Mouse (Mus musculus) kidney, adult 18-20 months (tissue): ENCODE measurements at regions not wholly inside any gene's neighbourhood (a gene's known extent, or its start where the extent isn't known, plus 50 kb on each side); places are given as distances from the start of the nearest gene placed in this dataset.

ENCODE experiments used
- DNase-seq: peaks from one replicate; pipeline ENCODE4 v3.0.0; 2021

DNA sequence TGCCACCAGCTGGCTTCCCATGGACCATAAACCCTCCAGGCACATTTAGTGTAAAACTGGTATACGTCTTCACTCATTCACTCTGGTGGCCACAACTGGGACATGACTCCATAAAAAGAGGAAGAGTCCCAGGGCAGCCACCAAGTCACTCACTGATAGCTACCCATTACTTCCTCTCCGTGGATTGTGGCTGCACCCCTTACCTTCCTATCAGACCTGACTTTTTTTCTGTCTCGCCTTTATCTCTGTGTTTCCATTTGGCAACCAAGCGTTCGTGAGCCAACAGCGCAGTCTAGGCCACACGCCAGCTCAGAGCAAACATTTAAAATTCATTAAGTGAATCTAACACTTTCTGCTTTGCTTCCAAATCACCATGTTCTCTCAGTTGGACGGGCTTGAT is 53.9 kb upstream of the Slc44a1 start:
- DNase-seq: no peak

DNA sequence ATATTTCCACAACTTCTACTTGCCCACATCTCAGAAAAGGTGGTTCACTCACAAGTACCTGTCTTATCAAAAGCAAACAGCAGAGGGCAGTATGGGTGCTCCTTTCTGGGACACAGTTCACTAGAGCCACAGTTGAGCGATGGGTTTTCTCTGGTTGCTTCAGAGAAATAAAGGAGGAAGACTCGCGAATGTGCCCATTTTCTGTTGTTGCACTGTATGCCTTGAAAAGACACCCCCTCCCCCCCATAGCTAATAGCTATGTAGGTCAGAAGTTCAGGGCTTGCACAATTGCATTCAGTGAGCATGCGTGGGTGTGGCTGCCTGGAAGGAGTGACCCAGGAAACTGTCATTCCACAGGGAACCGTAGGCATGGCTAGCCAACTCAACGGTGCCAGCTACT is 55.5 kb upstream of the Slc44a1 start:
- peak; percentile 65 for DNase-seq

DNA sequence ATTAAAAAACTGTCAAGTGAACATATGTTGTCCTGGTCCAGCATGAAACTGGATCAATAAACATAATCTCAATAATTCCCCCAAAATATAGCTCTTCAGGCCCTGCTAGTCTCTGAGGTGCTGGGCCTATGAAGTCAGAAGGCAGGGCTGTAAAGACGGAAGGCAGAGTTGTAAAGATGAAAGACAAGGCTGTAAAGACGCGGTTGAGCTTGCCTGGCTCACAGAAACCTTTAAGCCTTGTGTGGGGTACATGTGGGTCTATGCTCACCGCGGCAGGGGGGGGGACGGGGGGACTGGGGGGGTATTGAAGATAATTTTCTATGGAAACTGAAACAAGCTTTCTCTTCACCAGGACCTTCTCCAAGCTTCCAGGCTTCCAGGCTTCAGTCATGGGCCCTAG is 56.1 kb upstream of the Slc44a1 start:
- DNase-seq: no peak

DNA sequence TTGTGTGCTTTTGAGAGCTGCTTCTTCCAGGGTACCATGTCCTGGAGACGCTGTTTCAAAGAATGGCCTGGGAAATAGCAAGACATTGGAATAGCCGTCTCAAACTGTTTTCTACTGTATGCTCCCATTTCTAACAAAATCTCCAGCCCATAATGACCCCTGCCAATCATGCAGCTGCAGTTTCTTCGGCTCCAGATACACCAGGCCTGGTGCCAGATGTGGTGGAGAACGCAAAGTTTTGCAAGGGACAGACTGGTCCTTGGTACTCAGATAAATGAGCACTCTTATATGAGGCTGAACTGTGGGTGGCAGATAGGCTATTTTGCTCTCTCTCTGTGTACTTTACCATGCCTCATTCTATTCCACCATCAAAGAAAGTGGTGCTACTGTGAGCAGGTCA is 58.2 kb upstream of the Slc44a1 start:
- no peak for DNase-seq

DNA sequence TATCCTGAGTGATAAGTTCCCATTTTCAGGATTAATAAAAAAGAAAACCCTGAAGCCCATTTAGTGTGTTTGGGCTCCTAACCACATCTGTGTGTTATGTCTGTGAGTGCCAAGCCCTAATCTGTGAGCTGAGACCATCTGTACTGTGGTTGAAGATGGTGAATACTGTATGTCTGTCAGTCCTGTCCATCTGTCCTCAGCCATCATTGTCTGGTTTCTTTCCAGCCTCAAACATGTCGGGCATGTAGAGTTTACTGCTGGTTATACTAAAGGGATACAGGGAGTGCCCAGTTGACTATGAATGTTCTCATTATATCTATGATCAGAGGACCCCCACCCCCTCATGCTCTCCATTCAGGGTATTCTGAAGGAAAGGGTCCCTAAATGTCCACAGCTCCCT is 60.4 kb upstream of the Slc44a1 start:
- no peak for DNase-seq

DNA sequence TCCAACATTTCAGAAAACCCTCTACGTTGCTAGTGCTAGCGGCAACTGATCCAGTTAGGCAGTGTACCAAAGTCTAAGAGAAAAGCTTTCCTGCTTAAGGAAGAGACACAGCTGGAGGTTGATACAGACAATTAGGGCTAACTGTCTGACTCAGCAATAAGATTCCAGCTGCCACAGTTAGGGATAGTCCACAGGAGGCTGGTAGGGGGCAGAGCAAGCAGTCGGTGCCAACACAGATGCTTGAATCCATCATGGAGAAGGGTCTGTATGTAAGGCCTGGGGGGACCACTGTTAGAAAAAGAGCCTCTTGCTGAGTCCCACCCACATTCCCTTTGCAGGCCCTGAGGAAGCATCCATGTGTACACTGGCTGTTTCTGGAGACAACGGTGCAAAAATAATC is 63.2 kb upstream of the Slc44a1 start:
- DNase-seq: no peak

DNA sequence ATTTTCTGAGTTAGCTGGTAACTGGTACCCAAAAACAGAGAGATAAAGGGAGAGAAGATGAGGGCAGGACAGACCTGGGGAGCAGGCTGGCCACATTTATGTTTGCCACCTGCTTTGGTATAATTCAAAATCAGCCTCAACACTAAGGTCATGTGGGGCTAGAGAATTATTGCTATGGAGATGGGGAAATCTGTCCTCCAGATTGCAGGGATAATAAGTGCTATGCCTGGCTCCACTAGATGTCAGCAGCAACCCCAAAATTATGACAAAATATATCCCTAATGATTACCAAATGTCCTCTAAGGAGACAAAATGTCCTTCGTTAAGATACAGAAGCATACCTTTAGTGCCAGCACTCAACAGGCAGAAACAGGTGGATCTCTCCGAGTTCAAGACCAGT is 83.8 kb upstream of the Slc44a1 start:
- DNase-seq: no peak

DNA sequence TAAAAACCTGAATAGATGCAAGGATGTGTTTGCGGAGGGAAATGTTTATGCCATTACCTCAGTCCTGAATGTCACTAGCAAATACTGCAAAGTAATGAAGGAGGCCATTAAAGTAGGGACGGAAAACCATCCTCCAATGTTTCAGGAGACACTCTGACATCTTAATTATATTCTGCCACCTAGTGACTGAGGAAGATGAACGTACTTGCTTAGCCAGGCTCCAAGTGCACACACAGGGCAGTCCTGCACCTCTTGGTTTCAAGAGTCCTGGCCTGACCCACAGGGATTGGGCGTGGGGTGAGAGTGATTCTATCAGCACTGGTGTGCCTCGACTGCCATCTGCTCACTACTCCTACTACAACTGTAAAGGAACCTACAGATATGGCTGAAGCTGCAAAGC is 85.3 kb upstream of the Slc44a1 start:
- DNase-seq: peak; percentile 27

DNA sequence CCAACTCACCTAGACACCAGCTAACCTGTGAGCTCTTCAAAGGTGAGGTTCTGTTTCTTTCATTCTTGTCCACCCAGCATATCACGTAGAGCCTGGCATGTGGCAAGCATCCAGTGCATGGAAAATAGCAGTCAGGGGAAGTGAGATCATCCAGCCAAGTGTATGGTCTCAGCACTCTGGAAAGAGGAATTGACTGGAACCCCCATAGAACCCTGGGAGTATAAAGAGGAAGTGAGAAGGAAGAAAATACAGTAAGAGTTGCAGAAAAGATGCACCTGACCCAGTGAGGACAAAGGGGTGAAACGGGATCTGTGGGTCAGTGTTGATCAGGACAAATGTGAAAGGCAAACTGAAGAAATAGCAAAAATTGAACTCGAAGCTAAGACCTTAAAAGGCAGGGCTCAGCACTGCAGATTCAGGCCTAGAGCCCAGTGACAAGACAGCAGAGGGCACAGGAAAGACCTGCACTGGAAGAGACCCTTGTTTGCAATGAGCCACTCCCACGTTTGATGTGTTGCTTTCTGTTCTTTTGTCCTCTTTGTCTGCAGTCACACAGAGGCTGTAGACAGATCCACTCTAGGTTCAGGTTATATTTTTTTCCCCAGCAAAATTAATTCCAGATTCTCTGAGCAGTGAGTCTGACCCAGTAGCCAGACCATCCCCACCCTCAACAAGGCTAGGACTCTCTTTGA is 86.7 kb upstream of the Slc44a1 start:
- DNase-seq: no peak

DNA sequence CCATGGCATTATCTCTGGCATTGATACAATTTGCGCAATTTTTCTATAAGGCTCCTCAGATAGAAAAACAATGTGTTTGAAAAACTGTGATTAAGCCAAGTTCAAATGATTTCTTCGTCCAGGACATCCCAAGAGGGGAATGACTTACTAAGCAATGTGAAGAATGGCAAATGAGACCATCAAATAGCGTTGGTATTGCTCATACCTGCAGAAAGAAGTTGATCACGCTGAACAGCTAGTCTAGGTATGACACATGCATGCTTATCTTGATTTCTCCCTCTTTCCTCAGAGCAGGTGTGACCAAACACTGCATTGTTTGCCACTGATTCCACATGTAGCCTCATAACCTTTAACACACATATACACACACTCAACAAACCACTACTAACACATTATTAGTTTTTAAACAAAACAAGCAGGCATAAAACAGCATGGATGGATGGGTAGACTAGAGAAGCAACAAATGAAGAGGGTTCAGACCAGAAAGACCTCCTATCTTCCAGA is 89.1 kb upstream of the Slc44a1 start:
- no peak for DNase-seq

DNA sequence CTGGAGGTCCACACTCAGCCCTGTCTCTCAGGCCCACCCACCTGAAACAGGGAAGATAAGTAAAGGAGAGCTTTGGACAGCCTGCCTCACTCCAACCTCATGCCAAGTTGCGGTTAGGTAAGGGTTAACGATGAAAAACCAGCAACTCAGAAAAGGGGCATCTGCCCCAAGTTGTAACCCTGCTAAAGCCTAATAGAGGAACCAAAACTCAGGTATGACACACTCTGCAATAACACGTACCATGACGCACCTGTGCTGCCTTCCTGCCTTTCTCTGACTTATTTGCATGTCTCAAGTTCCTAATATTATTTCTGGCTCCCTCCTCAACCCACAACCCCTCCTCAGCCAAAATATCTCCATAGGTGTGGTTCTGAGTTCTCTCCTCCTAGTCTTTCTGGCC is 94.9 kb upstream of the Slc44a1 start:
- no peak for DNase-seq

DNA sequence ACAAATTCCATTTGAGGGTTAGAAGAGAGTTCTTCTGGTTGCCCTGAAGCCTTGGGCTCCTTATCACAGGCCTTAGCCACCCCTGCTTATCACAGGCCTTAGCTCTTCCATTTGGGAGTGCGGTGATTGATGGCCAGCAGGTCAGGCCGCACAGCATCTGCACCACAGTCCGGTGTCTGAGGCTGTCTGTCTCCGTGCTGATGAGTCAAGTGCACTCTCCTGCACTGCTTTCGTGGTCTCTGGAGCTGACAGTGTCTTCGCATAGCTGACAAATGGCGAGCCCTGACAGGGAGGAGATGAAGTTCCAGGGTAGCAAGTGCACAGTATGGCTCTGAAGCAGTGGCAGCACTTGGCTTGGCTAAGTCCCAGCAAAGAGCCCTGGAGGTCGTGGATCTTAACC is 95.7 kb upstream of the Slc44a1 start:
- DNase-seq: no peak

DNA sequence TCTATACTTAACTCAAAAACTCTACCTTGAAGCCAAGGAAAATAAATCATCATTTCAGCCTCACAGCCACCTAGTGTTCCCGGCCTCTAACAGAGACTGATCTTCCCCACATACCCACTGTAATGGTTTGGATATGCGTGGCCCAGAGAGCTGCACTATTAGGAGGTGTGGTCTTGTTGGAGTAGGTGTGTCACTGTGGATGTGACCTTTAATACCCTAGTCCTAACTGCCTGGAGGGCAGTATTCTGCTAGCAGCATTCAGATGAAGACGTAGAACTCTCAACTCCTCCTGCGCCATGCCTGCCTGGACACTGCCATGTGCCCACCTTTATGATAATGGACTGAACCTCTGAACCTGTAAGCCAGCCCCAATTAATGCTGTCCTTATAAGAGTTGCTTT is 99.0 kb upstream of the Slc44a1 start:
- no peak for DNase-seq

DNA sequence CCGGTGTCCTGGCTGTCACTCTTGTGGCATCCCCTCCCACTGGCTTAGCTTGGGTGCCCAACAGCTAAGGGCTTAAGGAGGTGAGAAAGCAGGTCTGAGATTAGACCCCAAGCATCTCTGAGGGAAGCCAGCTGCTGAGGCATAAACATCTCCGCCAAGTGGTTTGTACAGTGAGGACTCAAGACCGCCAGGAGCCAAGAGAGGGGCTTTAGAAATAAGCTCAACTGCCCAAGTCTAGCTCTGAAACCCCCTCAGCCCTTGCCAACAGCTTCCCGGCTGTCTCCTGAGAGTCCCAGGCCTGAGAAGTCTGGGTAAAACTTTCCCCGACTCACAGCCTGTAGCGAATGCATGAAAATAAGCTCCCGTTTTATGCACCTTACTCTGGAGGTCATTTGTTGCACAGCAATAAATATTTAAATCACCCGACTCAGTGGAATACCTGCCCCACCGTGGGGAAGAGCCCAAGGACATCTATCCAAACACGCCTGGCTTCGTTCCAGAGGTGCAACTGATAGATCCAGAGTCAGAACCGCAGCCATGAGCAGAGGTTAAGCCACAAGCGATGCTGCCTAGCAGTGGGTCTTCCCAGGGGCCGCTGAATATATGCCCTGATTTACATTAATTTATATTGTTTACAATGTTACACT is 100.1 kb upstream of the Slc44a1 start:
- no peak for DNase-seq

DNA sequence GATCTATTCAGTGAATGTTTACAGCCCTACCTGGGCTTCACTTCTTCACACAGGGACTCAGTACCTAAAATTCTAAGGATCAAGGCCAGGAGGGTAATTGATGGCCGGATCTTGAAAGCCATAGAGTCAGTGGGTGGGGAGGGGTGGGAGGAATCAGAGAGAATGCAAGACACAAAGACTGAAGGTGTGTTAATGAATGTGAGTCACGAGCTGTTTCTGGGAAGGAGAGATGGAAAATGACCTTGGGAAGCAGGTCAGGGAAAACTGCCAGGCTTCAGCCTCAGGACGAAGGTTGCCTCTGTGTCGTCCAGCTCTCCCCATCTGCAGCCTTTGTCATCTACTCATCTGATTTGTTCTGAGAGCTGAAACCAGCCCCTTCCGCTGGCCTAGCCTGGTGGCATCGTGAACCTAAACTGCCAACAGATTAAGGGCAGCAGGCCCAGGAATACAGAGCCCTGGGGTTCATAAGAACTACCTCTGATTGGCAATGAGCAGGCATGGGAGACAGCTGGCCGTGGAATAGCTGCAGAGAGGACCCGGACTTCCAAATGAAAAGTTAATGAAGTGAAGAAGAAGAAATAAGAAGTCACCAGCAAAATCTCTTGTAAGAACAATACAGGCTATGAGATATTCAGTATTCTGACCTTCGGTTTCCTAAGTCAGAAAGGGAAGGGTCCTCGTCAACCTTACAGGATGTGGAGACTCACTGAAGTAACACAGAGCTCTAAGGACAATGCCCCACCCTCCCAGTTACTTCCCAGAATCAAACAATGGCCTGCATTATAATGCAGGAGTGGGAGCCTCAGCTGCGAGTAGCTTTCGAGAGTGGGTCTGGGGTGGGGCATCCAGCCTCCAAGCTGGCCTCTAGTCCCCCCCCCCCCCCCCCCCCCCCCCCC is 100.8 kb upstream of the Slc44a1 start:
- DNase-seq: peak; percentile 48

DNA sequence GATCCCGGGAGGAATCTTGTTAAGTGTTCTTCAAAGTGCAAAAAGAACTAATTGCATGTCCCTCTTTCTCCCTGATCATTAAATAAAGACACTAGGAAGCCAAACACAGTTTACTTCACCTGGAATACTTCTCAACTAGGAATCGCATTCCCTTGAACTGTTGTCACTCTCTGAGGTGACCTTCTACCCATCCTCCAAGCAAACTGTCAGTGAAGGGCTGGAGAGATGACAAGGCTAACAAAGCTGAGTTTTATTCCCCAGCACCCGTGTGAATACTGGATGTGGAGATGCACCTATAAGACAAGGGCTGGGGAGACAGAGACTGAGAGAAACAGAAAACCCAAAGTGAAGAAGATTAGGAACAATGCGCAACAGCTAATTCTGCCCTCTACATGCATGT is 101.7 kb upstream of the Slc44a1 start:
- no peak for DNase-seq

DNA sequence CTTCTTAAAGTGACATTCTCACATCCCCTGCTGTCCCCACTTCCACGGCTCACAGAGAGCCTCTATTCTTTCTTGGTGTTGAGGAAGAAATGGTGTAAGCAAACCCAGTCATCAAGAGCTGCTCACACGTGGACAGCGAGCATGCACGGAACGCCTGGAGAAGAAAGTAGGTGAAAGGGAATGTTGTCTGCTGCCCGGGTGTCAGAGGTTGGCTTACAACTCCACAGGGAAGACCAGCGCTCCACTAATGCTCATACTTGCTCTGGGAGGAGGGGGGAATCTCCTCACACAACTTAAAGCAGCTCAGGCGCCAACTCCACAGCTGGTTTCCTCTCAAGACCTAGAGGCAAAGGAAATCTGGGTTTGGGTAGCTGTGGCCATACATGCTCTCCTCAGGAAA is 102.4 kb upstream of the Slc44a1 start:
- DNase-seq: peak; percentile 51

DNA sequence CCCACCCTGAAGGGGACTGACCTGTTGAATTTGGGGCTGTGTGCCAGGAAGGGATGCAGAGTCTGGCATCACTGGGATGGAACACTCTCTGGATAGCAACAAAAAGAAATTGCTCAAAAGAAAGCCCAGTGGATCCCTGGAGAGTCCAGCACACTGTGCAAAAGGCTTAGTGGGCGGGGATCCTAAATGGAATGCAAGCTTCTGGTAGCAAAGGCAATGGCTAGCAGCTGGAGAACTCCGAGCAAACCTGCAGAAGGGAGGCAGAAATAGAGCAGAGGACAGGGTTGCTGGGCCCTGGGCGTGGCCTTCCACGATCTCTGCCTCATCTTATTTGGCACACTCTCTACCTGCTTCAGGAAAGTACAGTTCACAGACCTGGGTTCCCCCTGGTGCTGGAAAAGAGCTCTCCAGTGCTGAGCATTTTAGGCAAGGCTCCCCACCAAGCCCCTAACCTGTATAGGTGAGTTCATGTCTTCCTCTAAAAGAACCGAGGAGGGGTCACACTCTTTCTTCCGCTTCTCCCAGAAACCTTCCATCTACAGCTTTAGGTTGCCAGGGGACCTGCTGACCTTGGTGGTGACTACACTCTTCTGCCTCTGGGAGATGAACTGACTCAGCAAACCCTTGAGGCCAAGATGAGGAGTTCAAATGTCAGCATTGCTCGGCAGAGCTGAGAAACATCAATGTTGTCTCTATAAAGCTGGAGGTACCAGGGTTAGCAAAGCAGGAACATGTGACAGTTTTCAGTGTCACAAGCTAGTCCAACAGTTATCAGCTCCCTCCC is 112.6 kb upstream of the Slc44a1 start:
- DNase-seq: no peak

DNA sequence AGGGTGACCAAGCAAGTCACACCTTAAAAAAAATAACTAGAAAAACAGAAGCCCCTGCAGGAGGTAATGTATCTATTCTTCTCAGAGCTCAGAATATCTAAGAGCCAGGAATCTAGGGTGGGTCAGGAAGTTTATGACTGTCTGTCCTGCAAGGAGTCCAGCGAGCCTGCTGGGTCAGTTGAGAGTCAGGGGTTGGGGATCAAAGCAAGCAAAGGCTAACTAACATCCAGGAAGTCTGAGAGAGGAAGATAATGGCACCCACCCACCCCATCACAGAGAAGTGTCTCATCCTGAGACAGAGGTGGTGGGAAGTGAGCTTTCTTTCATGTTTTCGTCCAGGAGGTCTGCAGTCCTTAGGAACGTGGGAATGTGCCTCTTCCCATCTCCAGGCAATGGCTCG is 116.4 kb upstream of the Slc44a1 start:
- no peak for DNase-seq

DNA sequence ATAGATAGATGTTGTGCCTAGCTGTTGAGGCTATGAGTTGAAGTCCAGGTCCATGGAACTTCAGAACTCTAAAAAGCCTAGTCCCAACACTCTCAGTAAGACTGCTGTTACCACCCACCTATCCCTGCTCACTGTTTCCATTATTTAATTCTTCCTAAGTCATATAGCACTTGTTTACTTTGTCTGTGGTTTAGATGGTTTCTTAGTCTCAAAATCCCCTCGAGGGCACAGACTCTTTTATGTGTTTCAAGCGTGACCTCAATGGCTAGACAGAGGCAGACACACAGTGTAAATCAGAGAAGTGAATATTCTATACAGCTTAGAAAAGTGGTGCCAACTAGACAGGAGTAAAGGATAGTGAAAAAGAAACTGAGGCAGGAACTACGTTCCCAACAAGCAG is 117.0 kb upstream of the Slc44a1 start:
- no peak for DNase-seq

DNA sequence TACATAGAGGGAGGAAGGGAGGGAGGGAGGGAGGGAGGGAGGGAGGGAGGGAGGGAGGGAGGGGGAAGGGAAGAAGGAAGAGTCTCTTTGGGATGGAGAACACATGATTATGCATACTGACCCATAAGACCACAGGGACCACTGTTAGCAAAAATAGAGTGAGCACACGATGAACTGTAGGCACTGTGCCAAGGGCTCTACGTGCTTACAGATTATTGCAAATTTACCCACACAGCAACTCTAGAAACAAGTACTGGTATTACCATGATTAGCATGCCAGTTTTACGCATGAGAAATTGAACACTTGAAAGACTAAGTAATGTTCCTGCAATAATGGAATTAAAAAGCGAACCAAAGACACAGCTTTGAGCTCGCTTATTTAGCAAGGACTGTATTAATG is 117.7 kb upstream of the Slc44a1 start:
- DNase-seq: no peak

DNA sequence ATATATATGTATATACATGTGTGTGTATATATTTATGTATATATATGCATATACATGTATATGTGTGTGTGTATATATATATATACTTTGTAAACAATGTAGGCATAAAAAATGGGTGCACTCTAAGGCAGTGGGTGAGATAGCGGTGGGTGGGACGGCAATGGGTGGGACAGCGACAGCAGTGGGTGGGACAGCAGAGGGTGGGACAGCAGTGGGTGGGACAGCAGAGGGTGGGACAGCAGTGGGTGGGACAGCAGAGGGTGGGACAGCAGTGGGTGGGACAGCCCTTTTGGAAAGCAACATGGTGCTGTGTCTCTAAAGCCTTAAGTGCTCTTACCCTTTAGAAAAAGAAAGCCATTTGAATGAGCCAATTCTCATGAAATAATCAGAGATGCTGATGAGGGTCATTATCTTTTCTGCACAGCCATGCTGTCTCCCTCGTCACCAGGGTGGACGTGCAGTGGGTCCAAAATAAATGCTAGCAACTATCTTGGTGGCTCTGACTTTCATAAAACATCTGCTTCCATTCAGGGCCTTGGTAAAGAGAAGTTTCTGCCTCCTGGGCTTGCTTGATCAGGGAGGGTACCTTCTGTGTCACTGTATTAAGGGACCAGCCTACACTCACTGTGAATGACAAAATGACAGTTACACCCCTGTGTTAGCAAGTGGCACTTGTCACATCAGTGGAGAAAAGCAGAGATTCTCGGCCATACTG is 119.3 kb upstream of the Slc44a1 start:
- no peak for DNase-seq
